Mouse (Mus musculus) brain, embryonic 14.5 days (tissue): Measurements from ENCODE around the gene Mcm7.

Experiments used
- CTCF ChIP-seq: fragments of 200-500 bp; IDR thresholded peaks from 2 replicates; pipeline ENCODE4 v1.5.1; 2012; ENCODE audit warnings: inconsistent platforms, mild to moderate bottlenecking, moderate library complexity, borderline replicate concordance; ENCODE audit not compliant: insufficient read depth, insufficient read length; ENCODE audit errors: extremely low read depth
- POLR2A ChIP-seq: fragments of 200-500 bp; IDR thresholded peaks from 2 replicates; pipeline ENCODE4 v1.6.1; 2012; ENCODE audit warnings: mild to moderate bottlenecking, inconsistent platforms, borderline replicate concordance; ENCODE audit not compliant: poor library complexity, insufficient read depth, insufficient read length, severe bottlenecking; ENCODE audit errors: extremely low read depth

- TF ChIP-seq CTCF (no peak), POLR2A (no peak)
These were observed 47.6 kb upstream of the Mcm7 start for GRCm38 (mm10) chr5:138219864-138220263.
